Mouse (Mus musculus): ENCODE results near the gene Nanos2.

- TF ChIP-seq GATA1 (IDR thresholded peaks at IDR 0.05; ENCODE audit: borderline replicate concordance, low read length) (no peak), POLR2AphosphoS5 (IDR thresholded peaks at IDR 0.05; ENCODE audit: insufficient replicate concordance, low read depth, low read length) (no peak), CTCF (IDR thresholded peaks at IDR 0.05; ENCODE audit: low read depth, low read length) (no peak), TAL1 (conservative IDR thresholded peaks at IDR 0.05; ENCODE audit: low read depth, low read length) (no peak)
Measured at GRCm38 (mm10) chr7:18989995-18990394, 2.8 kb downstream of the Nanos2 start.
